Mouse (Mus musculus) yolk sac, embryonic 10.5 days (tissue): ENCODE measurements around the gene 4921509C19Rik.
A peak's percentile ranks its signal among the peaks of the same experiment; 100 is the strongest.
"Not testable (repeated sequence)": the region's sequence is repeated elsewhere in the genome, so short reads cannot be mapped to it uniquely, and the experiment has no call there.

ENCODE experiments used
- DNase-seq: peaks from one replicate; pipeline ENCODE4 v3.0.0-alpha.2; 2017; ENCODE audit warnings: low spot score

4921509C19Rik gene

DNA sequence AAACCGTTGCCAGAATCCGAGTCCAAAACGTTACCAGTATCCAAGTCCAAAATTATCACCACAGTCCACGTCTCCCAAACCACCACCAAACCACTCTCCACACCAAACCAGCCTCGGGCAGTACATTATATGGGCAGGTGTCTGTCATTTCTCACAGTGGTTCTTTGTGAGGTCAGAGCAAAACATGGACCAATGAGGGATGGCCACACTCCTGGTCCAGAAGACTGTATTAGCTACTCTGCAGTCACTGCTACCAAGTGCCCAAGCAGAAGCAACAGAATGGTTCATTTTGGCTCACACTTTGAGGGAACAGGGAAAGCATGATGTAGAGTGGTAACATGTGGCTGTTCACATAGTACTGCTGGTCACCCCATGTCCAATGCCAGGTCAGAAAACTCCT, at the start of gene 4921509C19Rik:
Gene 4921509C19Rik, minus strand, starts transcription at position 101 of the 400 bp plus-strand sequence.
- DNase-seq, result not testable (repeated sequence)

DNA sequence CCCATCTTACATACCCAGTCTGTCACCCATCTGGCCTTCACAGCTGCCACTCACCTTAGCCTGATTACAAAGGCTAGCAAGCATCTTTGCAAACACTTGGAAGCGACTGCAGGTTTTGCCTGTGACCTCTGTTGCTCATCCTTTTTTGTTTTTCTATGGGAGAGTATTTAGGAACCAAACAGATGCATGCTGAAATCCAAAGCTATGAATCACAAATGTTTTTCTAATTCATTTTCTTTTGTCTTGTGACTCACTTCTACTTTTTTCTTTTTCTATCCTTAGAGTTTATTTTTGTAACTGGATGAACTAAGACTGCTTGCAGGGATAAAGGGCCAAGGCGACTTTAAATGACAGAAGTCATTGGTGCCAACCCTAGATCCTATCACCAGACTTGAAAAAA, 49.6 kb upstream of the 4921509C19Rik start:
- DNase-seq, result no peak

DNA sequence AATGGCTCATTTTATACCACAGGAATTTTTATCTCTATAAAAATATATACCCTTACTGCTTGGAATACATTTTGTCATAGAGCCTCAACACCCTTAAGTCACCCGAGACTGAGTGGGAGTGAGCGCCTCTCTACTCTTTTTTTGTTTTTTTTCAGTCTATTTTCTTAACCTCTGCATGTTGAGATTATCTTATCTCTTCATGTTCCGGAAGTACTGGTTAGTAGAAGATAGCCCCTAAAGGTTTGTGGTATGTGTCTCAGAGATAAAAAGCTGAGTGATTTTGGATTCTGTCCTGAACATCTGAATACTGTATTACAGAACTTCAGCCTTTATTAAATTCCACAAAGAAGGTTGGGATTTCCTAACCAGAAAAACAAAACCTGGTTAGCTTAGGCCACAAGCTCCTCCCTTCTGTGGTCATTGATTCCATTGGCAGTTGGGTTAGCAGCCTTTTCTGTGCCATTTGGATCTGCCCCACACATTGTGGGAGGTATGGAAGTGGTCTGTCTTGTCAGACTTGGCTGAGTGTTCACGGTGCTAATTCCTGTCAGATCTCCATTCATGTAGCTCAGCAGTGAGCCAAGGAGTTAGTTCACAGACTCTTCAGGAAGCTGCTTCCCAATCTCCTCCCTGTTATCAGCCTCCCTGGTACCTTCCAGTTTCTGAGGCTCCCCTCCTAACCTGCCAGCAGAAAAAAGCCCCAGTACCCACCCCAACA, 48.5 kb upstream of the 4921509C19Rik start:
- no peak for DNase-seq

DNA sequence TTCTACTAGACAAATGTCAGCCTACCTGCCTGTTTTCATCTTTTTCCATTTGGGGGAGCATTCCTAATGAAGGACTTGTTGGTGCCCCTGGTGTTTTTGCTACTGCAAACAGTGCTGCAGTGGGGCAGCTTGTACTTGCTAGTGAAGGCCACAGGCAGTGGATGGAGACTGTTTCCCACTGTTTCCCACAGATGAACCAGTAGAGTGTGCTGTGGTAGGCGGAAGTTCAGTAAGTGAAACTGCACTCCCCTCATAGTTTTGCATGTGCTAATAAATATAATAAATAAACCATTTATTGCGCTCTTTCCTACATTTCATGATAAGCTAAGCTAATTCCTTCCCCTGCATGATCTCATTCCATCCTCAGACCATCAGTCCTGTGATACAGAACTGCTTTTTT, 43.0 kb upstream of the 4921509C19Rik start:
- no peak for DNase-seq

DNA sequence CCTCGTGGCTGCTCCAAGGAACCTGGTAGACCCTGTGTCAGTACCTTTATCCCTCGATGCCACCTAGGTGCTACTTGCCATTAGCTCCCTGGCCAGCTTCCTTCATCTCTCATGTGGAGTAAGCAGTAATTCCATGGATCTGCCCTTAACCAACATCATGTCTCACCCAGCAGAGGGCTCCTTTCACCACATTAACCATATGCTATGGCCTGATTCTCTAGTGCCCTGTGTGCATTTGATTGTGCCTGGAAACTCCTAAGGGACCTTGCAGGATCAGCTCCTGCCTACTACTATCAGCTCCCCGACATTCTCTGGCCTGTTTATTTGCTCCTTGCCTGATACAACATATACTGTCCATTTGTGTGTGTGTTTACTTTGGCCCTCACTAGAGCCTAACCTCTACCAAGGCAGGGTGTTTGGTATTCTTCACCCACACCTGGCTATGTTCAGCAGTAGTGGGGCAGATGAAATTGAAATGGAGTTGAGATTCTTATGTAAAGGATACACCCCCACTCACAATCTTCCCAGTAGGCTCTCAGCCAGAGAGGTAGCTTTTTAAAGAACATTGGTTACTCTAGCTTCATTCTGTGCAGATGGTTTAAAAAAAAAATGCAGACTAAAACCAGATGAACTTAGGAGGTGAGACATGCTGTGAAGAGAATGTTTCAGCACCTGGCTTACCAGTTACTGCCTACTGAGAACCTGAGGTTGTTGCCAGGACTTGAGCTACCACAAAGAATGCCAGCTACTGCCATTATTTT, 37.8 kb upstream of the 4921509C19Rik start:
- no peak for DNase-seq

DNA sequence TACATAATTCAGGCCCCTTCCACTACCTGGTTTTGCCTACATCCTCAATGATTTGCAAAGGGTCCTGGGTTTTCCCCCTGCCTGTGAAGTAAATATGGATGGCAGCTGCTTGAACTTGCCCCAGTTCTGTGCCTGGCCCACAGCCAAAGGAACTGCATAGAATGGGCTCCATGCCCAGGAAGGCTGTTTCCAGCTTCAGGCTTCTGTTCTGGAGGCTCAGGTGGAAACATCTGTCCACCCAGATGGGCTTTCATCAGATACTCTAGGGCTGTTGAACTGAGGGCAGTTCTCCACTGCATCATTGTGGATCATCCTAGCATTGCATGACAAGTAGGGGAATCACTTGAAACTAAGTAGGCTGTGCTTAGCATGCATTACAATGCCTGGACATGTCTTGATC, 36.2 kb upstream of the 4921509C19Rik start:
- DNase-seq, result no peak

DNA sequence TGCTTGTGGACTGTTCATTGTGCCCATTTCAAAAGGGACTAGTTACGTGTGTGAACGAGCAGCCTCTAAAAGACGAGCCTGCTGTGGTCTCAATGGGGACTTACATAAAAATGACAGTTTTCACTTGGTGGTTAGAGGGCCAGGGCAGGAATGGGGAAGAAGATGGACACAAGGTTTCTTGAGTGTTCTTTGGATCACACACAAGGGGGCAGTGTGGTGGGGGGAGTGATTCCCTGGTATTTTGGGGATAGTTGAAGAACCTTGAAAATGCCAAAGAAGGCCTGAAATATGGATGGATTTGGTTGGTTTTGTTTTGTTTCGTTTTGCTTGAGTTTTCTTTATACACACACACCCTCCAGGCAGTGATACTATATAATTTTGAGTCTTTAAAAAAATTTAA, 28.3 kb upstream of the 4921509C19Rik start:
- no peak for DNase-seq

DNA sequence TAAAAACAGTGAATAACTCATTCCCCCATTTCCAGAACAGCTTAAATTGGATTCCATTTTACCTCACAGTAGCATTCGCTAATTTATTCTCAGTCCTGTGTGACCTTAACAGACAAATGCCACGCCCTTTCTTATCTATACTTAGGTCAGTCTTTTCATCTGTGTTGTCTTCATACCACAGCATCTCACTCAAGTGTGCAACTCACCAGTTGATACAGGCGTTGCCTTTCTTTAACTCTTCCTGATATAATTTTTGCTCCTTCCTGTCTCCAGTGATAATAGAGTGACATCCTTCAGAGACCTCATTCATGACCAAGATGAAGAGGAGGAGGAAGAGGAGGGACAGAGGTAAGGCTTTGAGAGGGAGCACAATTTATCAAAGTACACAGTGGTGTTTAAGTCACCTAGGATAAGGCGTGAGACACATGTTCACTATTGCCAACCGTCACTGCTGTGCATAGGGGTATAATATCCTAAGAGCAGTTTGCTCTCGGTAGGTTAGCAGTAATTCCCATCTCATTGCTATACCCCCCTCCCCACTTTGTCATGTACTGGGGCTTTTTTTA, 24.6 kb upstream of the 4921509C19Rik start:
- no peak for DNase-seq

DNA sequence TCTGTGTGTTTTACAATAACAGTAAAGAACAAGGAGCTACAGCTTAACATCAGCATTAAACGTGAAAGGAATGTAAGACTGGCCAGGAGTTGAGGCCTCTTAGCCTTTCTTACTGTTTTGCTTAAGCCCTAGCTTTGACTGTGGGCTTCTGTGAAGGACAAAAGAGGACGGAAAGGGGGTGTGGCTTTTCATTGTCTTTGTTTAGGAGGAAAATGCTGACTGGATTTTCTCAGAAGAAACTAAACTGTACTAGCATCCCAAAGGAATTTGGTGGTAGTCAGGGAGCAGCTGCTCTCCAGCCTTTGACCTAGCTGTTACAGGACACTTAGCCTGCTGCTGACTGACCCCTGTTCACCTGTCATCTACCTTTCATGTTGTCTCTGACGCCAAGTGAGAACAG, 22.4 kb upstream of the 4921509C19Rik start:
- DNase-seq, result no peak

DNA sequence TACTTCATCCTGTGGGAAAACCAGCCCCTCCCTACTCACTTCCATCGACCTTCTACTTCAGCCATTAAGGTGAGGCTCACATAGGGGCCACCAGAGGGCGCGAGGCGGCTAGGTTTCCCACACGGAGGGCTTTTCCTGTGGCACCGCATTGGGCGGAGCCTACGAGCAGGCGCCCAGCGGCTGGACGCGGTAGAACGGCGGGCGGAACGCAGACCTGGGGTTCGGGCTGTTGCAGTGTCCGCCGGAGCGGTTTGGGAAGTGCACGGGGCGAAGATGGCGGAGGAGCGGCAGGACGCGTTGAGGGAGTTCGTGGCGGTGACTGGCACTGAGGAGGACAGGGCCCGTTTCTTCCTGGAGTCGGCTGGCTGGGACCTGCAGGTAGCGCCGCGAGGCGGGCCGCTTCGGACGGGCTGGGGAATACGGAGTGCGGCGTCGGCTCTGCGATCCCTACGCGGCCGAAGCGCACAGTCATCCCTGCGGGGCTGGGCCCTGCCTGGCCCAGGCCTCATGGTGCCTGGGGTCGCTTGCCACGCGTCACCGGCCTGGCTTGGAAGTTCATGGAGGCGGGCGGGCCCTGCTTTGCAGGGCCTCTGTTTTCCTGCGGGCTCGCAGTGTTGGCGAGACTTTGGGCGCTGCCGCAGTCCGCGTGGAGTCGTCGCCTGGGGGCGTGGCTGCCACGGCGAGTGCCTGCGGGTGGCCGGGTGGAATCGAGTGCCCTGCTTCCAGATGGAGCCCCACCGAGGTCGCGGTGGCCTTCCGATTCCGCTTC, 18.3 kb upstream of the 4921509C19Rik start, which contains the start of gene Nsfl1c:
Gene Nsfl1c, plus strand, starts transcription at position 148 of the 769 bp plus-strand sequence.
- peak; percentile 88 for DNase-seq

DNA sequence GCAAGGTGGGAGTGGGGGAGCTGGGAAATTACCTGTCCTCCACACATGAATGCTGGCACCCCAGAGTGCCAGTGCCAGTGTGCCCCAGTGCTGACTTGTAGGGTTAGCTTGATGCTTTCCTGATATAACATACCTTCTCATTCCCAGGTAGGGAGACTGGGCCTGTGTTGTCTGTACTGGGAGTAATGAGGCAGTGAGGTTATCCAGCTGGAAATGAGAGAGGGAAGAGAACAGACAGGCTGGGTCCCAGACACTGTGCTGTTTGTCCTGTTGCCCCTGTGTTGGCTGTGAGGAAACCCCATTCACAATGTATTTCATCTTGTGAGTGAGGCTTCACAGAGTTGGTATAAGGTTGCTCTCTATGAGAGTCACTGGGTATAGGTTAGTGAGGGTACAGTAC, 10.5 kb upstream of the 4921509C19Rik start:
- DNase-seq, result no peak

DNA sequence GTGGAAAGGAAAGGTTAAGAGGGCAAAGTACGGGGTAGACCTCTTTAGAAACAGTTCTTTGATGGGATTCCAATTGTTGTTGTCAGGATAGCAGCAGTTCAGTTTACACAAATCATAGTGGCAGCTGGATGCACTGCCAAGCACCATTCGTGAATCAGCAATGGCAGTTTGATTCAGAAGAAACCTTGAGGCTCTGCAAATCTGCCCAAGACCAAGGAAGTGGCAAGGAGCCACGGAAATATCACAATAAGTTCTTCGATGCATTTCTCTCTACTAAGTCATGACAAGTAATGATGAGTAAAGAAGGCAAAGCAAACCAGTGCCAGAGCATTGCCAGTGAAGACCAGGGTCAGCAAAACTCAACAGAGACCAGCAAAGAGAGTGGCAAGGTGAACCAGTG, 41.0 kb downstream of the 4921509C19Rik start:
- not testable (repeated sequence) for DNase-seq

DNA sequence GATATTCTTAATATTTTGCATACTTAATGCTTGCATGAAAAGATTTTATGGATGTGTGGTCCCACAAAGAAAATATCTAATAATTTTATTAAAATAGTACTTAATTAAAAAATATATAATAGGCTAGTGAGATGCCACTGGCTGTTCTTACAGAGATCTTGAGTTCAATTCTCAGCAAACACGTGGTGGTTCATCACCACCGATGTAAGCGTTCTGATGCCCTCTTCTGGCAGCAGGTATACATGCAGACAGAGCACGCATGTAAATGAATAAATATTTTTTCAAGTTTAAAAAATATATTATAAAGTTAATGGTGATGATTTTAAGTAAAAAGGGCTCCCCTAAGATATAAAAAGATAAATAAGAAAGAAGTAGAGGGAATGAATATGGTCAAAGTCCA, 41.8 kb downstream of the 4921509C19Rik start:
- not testable (repeated sequence) for DNase-seq
